Mouse (Mus musculus) kidney, embryonic 16.5 days (tissue): ENCODE measurements around the gene Msantd3. TPM values are rescaled to one million over a fixed set of nuclear protein-coding genes. Genes with fewer than 3 reads are reported as not detected.

Experiments
- ATAC-seq: fragments of 200-750 bp; cut with Nextera tagmentation; 2 replicates; pipeline ENCODE4 v1.8.0; 2017; ENCODE audit warnings: moderate TSS enrichment; ENCODE audit not compliant: low FRiP score, low TSS enrichment
- H3K27ac ChIP-seq: fragments of 300-500 bp; sonication (generic); 2 replicates; pipeline ENCODE4 v1.5.1; 2014; ENCODE audit warnings: low read length
- H3K27me3 ChIP-seq: fragments of 300-500 bp; sonication (generic); 2 replicates; pipeline ENCODE4 v1.6.1; 2014; ENCODE audit warnings: low read length, control low read depth, mixed read lengths; ENCODE audit not compliant: insufficient read depth
- H3K36me3 ChIP-seq: fragments of 300-500 bp; sonication (generic); 2 replicates; pipeline ENCODE4 v1.6.1; 2014; ENCODE audit warnings: low read length, control low read depth, mixed read lengths; ENCODE audit not compliant: insufficient read depth
- H3K4me1 ChIP-seq: fragments of 300-500 bp; sonication (generic); 2 replicates; pipeline ENCODE4 v1.6.1; 2014; ENCODE audit warnings: low read length, control low read depth, mixed read lengths; ENCODE audit not compliant: insufficient read depth
- H3K4me2 ChIP-seq: fragments of 300-500 bp; sonication (generic); replicated peaks from 2 replicates; pipeline ENCODE4 v1.6.1; 2014; ENCODE audit warnings: low read depth, low read length
- H3K4me3 ChIP-seq: fragments of 300-500 bp; sonication (generic); 2 replicates; pipeline ENCODE4 v1.5.1; 2014; ENCODE audit warnings: mild to moderate bottlenecking, low read length
- H3K9ac ChIP-seq: fragments of 300-500 bp; sonication (generic); replicated peaks from 2 replicates; pipeline ENCODE4 v1.6.1; 2014; ENCODE audit warnings: low read length
- H3K9me3 ChIP-seq: fragments of 300-500 bp; sonication (generic); 2 replicates; pipeline ENCODE4 v1.6.1; 2016; ENCODE audit warnings: low read length, control low read depth
- WGBS: fragments of 180-500 bp; shearing (Covaris S2); extraction: QIAGEN DNeasy Blood & Tissue Kit; methylation state at CpG from one replicate; pipeline ENCODE4 v1.1.7; 2014; 5-methylcytosine and 5-hydroxymethylcytosine counted together
- polyA plus RNA-seq: library from polyadenylated mRNA; unstranded; fragments of >200 nt; fragmentation: Nextera tagmentation; extraction: Ambion mirVana; gene quantifications from 2 replicates; pipeline ENCODE4 v1.2.1, GENCODE M21; 2015

The Msantd3 gene
- polyA plus RNA-seq: 28.8 and 29.5 TPM in 2 replicates

- H3K36me3 ChIP-seq: no peaks in the 10 kb centered on the region
- H3K9ac ChIP-seq: peak within 1 kb of the TSS; percentile 97
- peak; percentile 76 for ATAC-seq
- H3K4me3 ChIP-seq: peak within 1 kb of the TSS; percentile 85
- H3K4me2 ChIP-seq: peak within 1 kb of the TSS; percentile 58
- no peaks in the 10 kb centered on the region for H3K27me3 ChIP-seq
- WGBS: 0% methylated on average over 48 of the region's 86 CpGs
- no peaks in the 10 kb centered on the region for H3K9me3 ChIP-seq
- H3K27ac ChIP-seq: peak within 1 kb of the TSS; percentile 92
- peaks cover 24% of the 10 kb centered on the region for H3K4me1 ChIP-seq
Measured at GRCm38 (mm10) chr4:48539841-48540575, at the start of gene Msantd3. Msantd3 (plus strand) TSS chr4:48539935.

- Histone ChIP-seq H3K4me2 (peak overlapping the region; percentile 49), H3K4me1 (no peaks in the 10 kb centered on the region; the same call in 1 of the 2 replicates), H3K9ac (peak overlapping the region; percentile 46), H3K27ac (no peak overlapping the region), H3K36me3 (no peaks in the 10 kb centered on the region), H3K27me3 (no peaks in the 10 kb centered on the region), H3K9me3 (no peaks in the 10 kb centered on the region), H3K4me3 (peak overlapping the region; percentile 35)
- 10% methylated on average over 14 of the region's 14 CpGs for WGBS
- ATAC-seq: peak; percentile 89
Measured at GRCm38 (mm10) chr4:48491290-48491743, 48.4 kb upstream of the Msantd3 start.

- Histone ChIP-seq H3K36me3 (no peaks in the 10 kb centered on the region), H3K9me3 (no peaks in the 10 kb centered on the region), H3K4me2 (no peak overlapping the region), H3K9ac (no peak overlapping the region), H3K4me1 (no peaks in the 10 kb centered on the region; the same call in 1 of the 2 replicates), H3K27ac (no peak overlapping the region), H3K27me3 (no peaks in the 10 kb centered on the region), H3K4me3 (no peak overlapping the region)
- no peak for ATAC-seq
- WGBS: 58% methylated on average over 2 of the region's 2 CpGs
Measured at GRCm38 (mm10) chr4:48492510-48492909, 47.2 kb upstream of the Msantd3 start.

GRCm38 (mm10) chr4:48510861-48511260 is 28.9 kb upstream of the Msantd3 start:
- no peaks in the 10 kb centered on the region for H3K9me3 ChIP-seq
- WGBS: 25% methylated on average over 2 of the region's 2 CpGs
- no peaks in the 10 kb centered on the region for H3K4me1 ChIP-seq
- no peak overlapping the region for H3K27ac ChIP-seq
- no peaks in the 10 kb centered on the region for H3K27me3 ChIP-seq
- H3K9ac ChIP-seq: no peak overlapping the region
- no peak for ATAC-seq
- H3K36me3 ChIP-seq: no peaks in the 10 kb centered on the region
- no peak overlapping the region for H3K4me3 ChIP-seq
- H3K4me2 ChIP-seq: no peak overlapping the region

GRCm38 (mm10) chr4:48529559-48529958 is 10.2 kb upstream of the Msantd3 start:
- 100% methylated on average over 1 of the region's 1 CpGs for WGBS
- H3K4me2 ChIP-seq: no peak overlapping the region
- no peaks in the 10 kb centered on the region for H3K4me1 ChIP-seq
- no peak overlapping the region for H3K9ac ChIP-seq
- peaks cover 4% of the 10 kb centered on the region; the same call in 1 of the 2 replicates for H3K9me3 ChIP-seq
- H3K27ac ChIP-seq: no peak overlapping the region
- H3K4me3 ChIP-seq: no peak overlapping the region
- no peak for ATAC-seq
- H3K27me3 ChIP-seq: no peaks in the 10 kb centered on the region
- H3K36me3 ChIP-seq: no peaks in the 10 kb centered on the region

- Histone ChIP-seq H3K4me3 (no peak overlapping the region), H3K4me2 (no peak overlapping the region), H3K9ac (no peak overlapping the region), H3K27me3 (no peaks in the 10 kb centered on the region), H3K27ac (no peak overlapping the region), H3K4me1 (no peaks in the 10 kb centered on the region), H3K9me3 (peaks cover 4% of the 10 kb centered on the region; the same call in 1 of the 2 replicates), H3K36me3 (no peaks in the 10 kb centered on the region)
- no peak for ATAC-seq
- 67% methylated on average over 11 of the region's 11 CpGs for WGBS
Measured at GRCm38 (mm10) chr4:48531804-48532601, 7.7 kb upstream of the Msantd3 start.

- no peak overlapping the region for H3K9ac ChIP-seq
- H3K4me2 ChIP-seq: no peak overlapping the region
- 0 out of 2 replicates have a peak, but pooled peaks cover 4% of the 10 kb centered on the region for H3K4me1 ChIP-seq
- ATAC-seq: no peak
- H3K27me3 ChIP-seq: no peaks in the 10 kb centered on the region
- H3K9me3 ChIP-seq: no peaks in the 10 kb centered on the region
- WGBS: 86% methylated on average over 5 of the region's 5 CpGs
- H3K27ac ChIP-seq: no peak overlapping the region
- no peak overlapping the region for H3K4me3 ChIP-seq
- no peaks in the 10 kb centered on the region for H3K36me3 ChIP-seq
Measured at GRCm38 (mm10) chr4:48536275-48536674, 3.5 kb upstream of the Msantd3 start.

GRCm38 (mm10) chr4:48537024-48537423 is 2.7 kb upstream of the Msantd3 start:
- ATAC-seq: no peak
- Histone ChIP-seq H3K4me3 (no peak overlapping the region), H3K4me2 (no peak overlapping the region), H3K9me3 (no peaks in the 10 kb centered on the region), H3K9ac (no peak overlapping the region), H3K36me3 (no peaks in the 10 kb centered on the region), H3K4me1 (peaks cover 11% of the 10 kb centered on the region), H3K27me3 (no peaks in the 10 kb centered on the region), H3K27ac (no peak overlapping the region)
- whole genome bisulfite sequencing: 91% methylated on average over 5 of the region's 5 CpGs

- ATAC-seq: no peak
- no peak overlapping the region for H3K4me2 ChIP-seq
- WGBS: 90% methylated on average over 2 of the region's 2 CpGs
Measured at GRCm38 (mm10) chr4:48538581-48538980, 1.2 kb upstream of the Msantd3 start.

More at GRCm38 (mm10) chr4:48538581-48538980, 1.2 kb upstream of the Msantd3 start:
- Histone ChIP-seq H3K9me3 (no peaks in the 10 kb centered on the region), H3K4me1 (peaks cover 23% of the 10 kb centered on the region), H3K27ac (no peak overlapping the region), H3K36me3 (no peaks in the 10 kb centered on the region), H3K9ac (no peak overlapping the region), H3K27me3 (no peaks in the 10 kb centered on the region), H3K4me3 (no peak overlapping the region)
